Mouse (Mus musculus) lung, postnatal 25 days (tissue): ENCODE measurements around the gene Gipc3.

Experiments used
- DNase-seq: peaks from one replicate; pipeline ENCODE4 v3.0.0; 2022; ENCODE audit warnings: low spot score

The Gipc3 gene

GRCm38 (mm10) chr10:81300352-81300907 is 42.6 kb downstream of the Gipc3 start:
- DNase-seq: no peak

- DNase-seq: no peak
Observed at GRCm38 (mm10) chr10:81299585-81300351, 43.3 kb downstream of the Gipc3 start.

- peak; percentile 62 for DNase-seq
Observed at GRCm38 (mm10) chr10:81298369-81299100, 44.5 kb downstream of the Gipc3 start.

- DNase-seq: peak; percentile 87
Observed at GRCm38 (mm10) chr10:81297845-81298244, 45.2 kb downstream of the Gipc3 start.

GRCm38 (mm10) chr10:81297246-81297645 is 45.8 kb downstream of the Gipc3 start:
- no peak for DNase-seq

GRCm38 (mm10) chr10:81295185-81295584 is 47.9 kb downstream of the Gipc3 start:
- DNase-seq: no peak

- no peak for DNase-seq
Observed at GRCm38 (mm10) chr10:81294442-81294841, 48.6 kb downstream of the Gipc3 start.

- no peak for DNase-seq
Observed at GRCm38 (mm10) chr10:81293334-81294030, 49.6 kb downstream of the Gipc3 start.

- peak; percentile 100 for DNase-seq
Observed at GRCm38 (mm10) chr10:81292554-81293333, 50.3 kb downstream of the Gipc3 start, which contains the start of gene Pip5k1c. Pip5k1c (plus strand) TSS chr10:81292963.

GRCm38 (mm10) chr10:81291511-81292104 is 51.5 kb downstream of the Gipc3 start, which contains the start of gene Tjp3:
Tjp3 (minus strand) TSS chr10:81291581.
- DNase-seq: no peak

- DNase-seq: peak; percentile 72
Observed at GRCm38 (mm10) chr10:81290698-81291460, 52.2 kb downstream of the Gipc3 start.

- peak; percentile 54 for DNase-seq
Observed at GRCm38 (mm10) chr10:81289811-81290210, 53.3 kb downstream of the Gipc3 start.

GRCm38 (mm10) chr10:81289278-81289677 is 53.8 kb downstream of the Gipc3 start:
- DNase-seq: peak; percentile 72

- DNase-seq: no peak
Observed at GRCm38 (mm10) chr10:81288601-81289000, 54.5 kb downstream of the Gipc3 start.

GRCm38 (mm10) chr10:81287513-81288157 is 55.4 kb downstream of the Gipc3 start:
- DNase-seq: no peak

- DNase-seq: peak; percentile 48
Observed at GRCm38 (mm10) chr10:81286586-81286985, 56.5 kb downstream of the Gipc3 start.

- DNase-seq: peak; percentile 93
Observed at GRCm38 (mm10) chr10:81285694-81286450, 57.2 kb downstream of the Gipc3 start.
